Mouse (Mus musculus): ENCODE measurements at regions not wholly inside any gene's neighbourhood (a gene's known extent, or its start where the extent isn't known, plus 50 kb on each side); places are given as distances from the start of the nearest gene placed in this dataset.
"Not testable (repeated sequence)": the region's sequence is repeated elsewhere in the genome, so short reads cannot be mapped to it uniquely, and the experiment has no call there.

- not testable (repeated sequence) for TF ChIP-seq CTCF (IDR thresholded peaks at IDR 0.05; ENCODE audit: control insufficient read depth, insufficient read depth, insufficient read length); MAX (IDR thresholded peaks at IDR 0.05)
These were observed 114.9 kb upstream of the Tmc3 start for GRCm38 (mm10) chr7:83469856-83470255.

Measured in C2C12 (cell line).